Mouse (Mus musculus) liver, embryonic 18 days (tissue): Measurements from ENCODE around the gene Olfr319. TPM values are rescaled to one million over a fixed set of nuclear protein-coding genes. Genes with fewer than 3 reads are reported as not detected.

Source experiments
- polyA plus RNA-seq: library from polyadenylated mRNA; depleted of rRNA; stranded (reverse); fragments of >200 nt; gene quantifications from 2 replicates; pipeline ENCODE4 v1.2.3, GENCODE M21; 2012; rRNA removed

Olfr319 gene
- not detected in 2 replicates for polyA plus RNA-seq

GRCm38 (mm10) chr11:58698862-58699261 is at the start of gene Olfr319:
Olfr319 (plus strand) TSS chr11:58699162.

GRCm38 (mm10) chr11:58658596-58658995 is 40.4 kb upstream of the Olfr319 start, which contains the start of gene Olfr322:
Olfr322 (plus strand) TSS chr11:58658782.

GRCm38 (mm10) chr11:58680799-58681198 is 18.2 kb upstream of the Olfr319 start, which contains the start of gene Olfr320:
Olfr320 (plus strand) TSS chr11:58681099.

GRCm38 (mm10) chr11:58723914-58724313 is 25.0 kb downstream of the Olfr319 start, which contains the start of gene Olfr318:
Olfr318 (minus strand) TSS chr11:58724014.

GRCm38 (mm10) chr11:58738792-58739262 is 39.9 kb downstream of the Olfr319 start, which contains the start of gene Olfr317:
Olfr317 (minus strand) TSS chr11:58739212.

GRCm38 (mm10) chr11:58752434-58752833 is 53.5 kb downstream of the Olfr319 start, which contains the start of gene Olfr316:
Olfr316 (plus strand) TSS chr11:58752734.

Other genes with a start within 250 kb of the Olfr319 start
- not detected in 2 replicates for gene Lypd9, start 246.2 kb upstream of the Olfr319 start, polyA plus RNA-seq
- gene Olfr30, start 236.9 kb upstream of the Olfr319 start, polyA plus RNA-seq, result not detected in 2 replicates
- gene Olfr332, start 206.6 kb upstream of the Olfr319 start, polyA plus RNA-seq, result not detected in 2 replicates
- gene Olfr331, start 196.6 kb upstream of the Olfr319 start, polyA plus RNA-seq, result not detected in 2 replicates
- gene Olfr330, start 164.3 kb upstream of the Olfr319 start, polyA plus RNA-seq, result not detected in 2 replicates
- gene Olfr329-ps, start 152.7 kb upstream of the Olfr319 start, polyA plus RNA-seq, result not detected in 2 replicates
- gene Olfr328, start 143.5 kb upstream of the Olfr319 start, polyA plus RNA-seq, result not detected in 2 replicates
- not detected in 2 replicates for gene Olfr224, start 128.6 kb upstream of the Olfr319 start, polyA plus RNA-seq
- not detected in 2 replicates for gene Olfr325, start 121.4 kb upstream of the Olfr319 start, polyA plus RNA-seq
- not detected in 2 replicates for gene Olfr324, start 104.0 kb upstream of the Olfr319 start, polyA plus RNA-seq
- 0.07 TPM in 1 of 2 replicates, not detected in the other for gene 2210407C18Rik, start 83.1 kb upstream of the Olfr319 start, polyA plus RNA-seq
- not detected in 2 replicates for gene Olfr323, start 68.7 kb upstream of the Olfr319 start, polyA plus RNA-seq
- gene Trim58, start 58.7 kb upstream of the Olfr319 start, polyA plus RNA-seq, result 4.9 and 5.5 TPM in 2 replicates
- 0.02 and 0.05 TPM in 2 replicates for gene Olfr322, start 40.4 kb upstream of the Olfr319 start, polyA plus RNA-seq
- not detected in 2 replicates for gene Olfr320, start 18.1 kb upstream of the Olfr319 start, polyA plus RNA-seq
- gene Olfr318, start 24.9 kb downstream of the Olfr319 start, polyA plus RNA-seq, result not detected in 2 replicates
- gene Olfr317, start 40.0 kb downstream of the Olfr319 start, polyA plus RNA-seq, result not detected in 2 replicates
- gene Olfr316, start 53.6 kb downstream of the Olfr319 start, polyA plus RNA-seq, result not detected in 2 replicates
- gene Olfr315, start 74.0 kb downstream of the Olfr319 start, polyA plus RNA-seq, result not detected in 2 replicates
- gene Olfr314, start 83.8 kb downstream of the Olfr319 start, polyA plus RNA-seq, result not detected in 2 replicates
- 0.15 TPM in 1 of 2 replicates, not detected in the other for gene Fam183b, start 102.8 kb downstream of the Olfr319 start, polyA plus RNA-seq
- gene Olfr313, start 115.8 kb downstream of the Olfr319 start, polyA plus RNA-seq, result not detected in 2 replicates
- not detected in 2 replicates for gene Olfr312, start 130.1 kb downstream of the Olfr319 start, polyA plus RNA-seq
- gene Olfr311, start 140.1 kb downstream of the Olfr319 start, polyA plus RNA-seq, result not detected in 2 replicates
- gene Gm12258, start 148.0 kb downstream of the Olfr319 start, polyA plus RNA-seq, result 2.5 and 2.7 TPM in 2 replicates
- 1.0 and 1.3 TPM in 2 replicates for gene 2810021J22Rik, start 168.1 kb downstream of the Olfr319 start, polyA plus RNA-seq
- 2.9 and 3.0 TPM in 2 replicates for gene Zfp39, start 205.1 kb downstream of the Olfr319 start, polyA plus RNA-seq
- 13.5 and 14.6 TPM in 2 replicates for gene Btnl10, start 218.7 kb downstream of the Olfr319 start, polyA plus RNA-seq
- gene Rnf187, start 239.8 kb downstream of the Olfr319 start, polyA plus RNA-seq, result 63.0 and 65.7 TPM in 2 replicates
- gene Hist3h2ba, start 249.8 kb downstream of the Olfr319 start, polyA plus RNA-seq, result 15.6 and 26.7 TPM in 2 replicates